Mouse (Mus musculus): ENCODE measurements around the gene Gsg1l2. TPM values are rescaled to one million over a fixed set of nuclear protein-coding genes. Genes with fewer than 3 reads are reported as not detected.

Gsg1l2 gene
- not detected for total RNA-seq (2023)

GRCm38 (mm10) chr11:67774379-67774778, at the start of gene Gsg1l2:
Gene Gsg1l2, plus strand, starts transcription at chr11:67774608.

GRCm38 (mm10) chr11:67771053-67771452, 3.4 kb upstream of the Gsg1l2 start, which contains the start of gene Glp2r:
Gene Glp2r, minus strand, starts transcription at chr11:67771153.

GRCm38 (mm10) chr11:67797931-67798330, 23.5 kb downstream of the Gsg1l2 start, which contains the start of gene Dhrs7c:
Gene Dhrs7c, plus strand, starts transcription at chr11:67798187.

Other genes with a start within 250 kb of the Gsg1l2 start
- not detected for gene Rcvrn, start 79.3 kb upstream of the Gsg1l2 start, total RNA-seq (2023)
- gene Glp2r, start 3.5 kb upstream of the Gsg1l2 start, total RNA-seq (2023), result not detected
- not detected for gene Dhrs7c, start 23.6 kb downstream of the Gsg1l2 start, total RNA-seq (2023)
- gene Usp43, start 147.5 kb downstream of the Gsg1l2 start, total RNA-seq (2023), result under 1 TPM in 1 of 2 experiments, not detected in 1; 0.15 TPM
- gene Cfap52, start 191.0 kb downstream of the Gsg1l2 start, total RNA-seq (2023), result not detected
- gene Stx8, start 191.6 kb downstream of the Gsg1l2 start, total RNA-seq (2023), result 10 to 100 TPM; 35.5 to 36.1 TPM